In the genomic region with DNA sequence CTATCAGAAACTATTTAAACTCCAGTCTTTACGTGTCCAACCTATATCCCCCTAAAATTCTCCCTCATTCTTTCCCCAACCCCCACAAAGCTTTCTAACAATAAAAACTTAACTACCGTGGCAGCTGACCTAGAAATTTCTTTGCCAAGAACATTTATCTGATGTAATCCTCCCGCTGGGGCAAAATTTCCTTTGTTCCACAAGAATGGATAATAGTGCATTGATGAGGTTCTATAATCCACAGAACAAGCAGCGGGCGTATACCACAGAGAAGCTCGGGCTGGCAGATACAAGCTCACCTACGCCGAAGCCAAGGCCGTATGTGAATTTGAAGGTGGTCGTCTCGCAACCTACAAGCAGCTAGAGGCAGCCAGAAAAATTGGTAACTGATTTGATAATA, we compare ENCODE assay signal across 22 mouse cellular contexts. TPM values are rescaled to one million over a fixed set of nuclear protein-coding genes. Genes with fewer than 3 reads are reported as not detected.
A peak's percentile ranks its signal among the peaks of the same experiment; 100 is the strongest.
DNase-seq lines count a peak whose midpoint lies in the region; ATAC-seq and TF ChIP-seq lines count a peak whose summit lies in the region.
"Had no signal": no experiment of that assay in that cellular context is flagged by ENCODE, and none has a peak within 500 bp of the region (broad histone marks: within the 10 kb centered on the region; RNA-seq: fewer than 3 reads in every experiment).

No protein-coding gene starts in this region.

- no peaks in the 10 kb centered on the region for H3K27me3 ChIP-seq in forebrain, embryonic 16.5 days (replicated peaks; ENCODE audit: control insufficient read depth, insufficient read depth, low read length)
- H3K27me3 ChIP-seq: hindbrain, embryonic 12.5 days; limb, embryonic 13.5 days had no signal

- no peak overlapping the region for H3K4me2 ChIP-seq in forebrain, embryonic 16.5 days (ENCODE audit: low read length)
- H3K4me2 ChIP-seq: hindbrain, embryonic 12.5 days; limb, embryonic 13.5 days; liver, embryonic 12.5 days; midbrain, embryonic 12.5 days had no signal

- 75% methylated on average over 11 of the region's 11 CpGs for WGBS in forebrain, embryonic 16.5 days

- no peak for TF ChIP-seq CTCF in layer of hippocampus, adult 2 months (conservative IDR thresholded peaks at IDR 0.05)

- H3K36me3 ChIP-seq in forebrain, embryonic 16.5 days (ENCODE audit: control insufficient read depth, insufficient read depth) = no peaks in the 10 kb centered on the region
- H3K36me3 ChIP-seq: heart, embryonic 10.5 days; liver, embryonic 12.5 days had no signal

- H3K27ac ChIP-seq in layer of hippocampus, adult 2 months = peak overlapping the region; percentile 56
- no peak overlapping the region for H3K27ac ChIP-seq in forebrain, embryonic 16.5 days (ENCODE audit: low read length)
- H3K27ac ChIP-seq: heart, embryonic 10.5 days; hindbrain, embryonic 12.5 days; limb, embryonic 13.5 days; liver, embryonic 12.5 days; midbrain, embryonic 12.5 days had no signal

- no peak for DNase-seq in frontal cortex, adult 2 months (ENCODE audit: extremely low spot score in 1 of 2, low spot score in 1 of 2)
- peak in 1 of 2 experiments; percentile 0 for DNase-seq in layer of hippocampus, adult 2 months (ENCODE audit: low spot score in 2 of 2)
- no peak for DNase-seq in layer of hippocampus, adult 9-10 months (ENCODE audit: low spot score)
- peak; percentile 6 for DNase-seq in right cerebral cortex, adult 18-20 months
- no peak for DNase-seq in right cerebral cortex, postnatal 4 days
- DNase-seq: adrenal gland, postnatal 25 days; heart, postnatal 36 days; kidney, postnatal 14 days; liver, postnatal 0 days; lung, postnatal 4 days; thymus, postnatal 4 days had no signal

- peak; percentile 54; the same call in 1 of the 2 replicates for ATAC-seq in frontal cortex, adult (ENCODE audit: low TSS enrichment)
- ATAC-seq in forebrain, embryonic 16.5 days = no peak
- ATAC-seq: forebrain, embryonic 14.5 days; intestine, postnatal 0 days; liver, embryonic 12.5 days; liver, postnatal 0 days had no signal

- peaks cover 5% of the 10 kb centered on the region; the same call in 1 of the 2 replicates for H3K4me1 ChIP-seq in forebrain, embryonic 16.5 days (replicated peaks; ENCODE audit: control insufficient read depth, insufficient read depth, low read length)
- H3K4me1 ChIP-seq: heart, embryonic 10.5 days; liver, embryonic 12.5 days; megakaryocyte, embryonic 14.5 days had no signal

- H3K4me3 ChIP-seq in layer of hippocampus, adult 2 months = no peak overlapping the region
- no peak overlapping the region for H3K4me3 ChIP-seq in forebrain, embryonic 16.5 days (replicated peaks; ENCODE audit: low read length)
- H3K4me3 ChIP-seq: heart, embryonic 10.5 days; hindbrain, embryonic 12.5 days; limb, embryonic 13.5 days; liver, embryonic 12.5 days; megakaryocyte, embryonic 14.5 days; midbrain, embryonic 12.5 days had no signal

- H3K9ac ChIP-seq in forebrain, embryonic 16.5 days (replicated peaks; ENCODE audit: low read depth, low read length) = no peak overlapping the region
- H3K9ac ChIP-seq: hindbrain, embryonic 12.5 days; limb, embryonic 13.5 days; liver, embryonic 12.5 days; liver, postnatal 0 days; midbrain, embryonic 12.5 days had no signal

- no peaks in the 10 kb centered on the region for H3K9me3 ChIP-seq in forebrain, embryonic 16.5 days (ENCODE audit: control insufficient read depth, low read length)
- H3K9me3 ChIP-seq: heart, embryonic 10.5 days; hindbrain, embryonic 12.5 days; limb, embryonic 13.5 days; liver, embryonic 12.5 days; megakaryocyte, embryonic 14.5 days; midbrain, embryonic 12.5 days had no signal

RNA-seq across cellular contexts. Expression of a gene that starts 5.7 kb away (rescaled TPM):
- polyA plus RNA-seq in frontal cortex, adult 2 months (2012; rRNA removed) = 6.7 and 8.4 TPM in 2 replicates
- total RNA-seq in layer of hippocampus, adult 2 months (2021) = 1 to 10 TPM; 7.5 to 7.8 TPM
- 4.6 and 6.3 TPM in 2 replicates for polyA plus RNA-seq in forebrain, embryonic 16.5 days (2015; fragmentation: Nextera tagmentation; extraction: Ambion mirVana)
- total RNA-seq: adrenal gland, postnatal 25 days; MEL had no signal

RNA-seq across cellular contexts. Expression of a gene that starts 29.1 kb away (rescaled TPM):
- polyA plus RNA-seq in frontal cortex, adult 2 months (2012; rRNA removed) = 11.0 and 13.0 TPM in 2 replicates
- total RNA-seq in layer of hippocampus, adult 2 months (2021) = 10 to 100 TPM; 21.8 to 24.5 TPM
- polyA plus RNA-seq in forebrain, embryonic 16.5 days (2015; fragmentation: Nextera tagmentation; extraction: Ambion mirVana) = 23.7 and 23.9 TPM in 2 replicates
